Mouse (Mus musculus) stomach, postnatal 0 days (tissue): Measurements from ENCODE around the gene Tbl2. TPM values are rescaled to one million over a fixed set of nuclear protein-coding genes. Genes with fewer than 3 reads are reported as not detected.
A peak's percentile ranks its signal among the peaks of the same experiment; 100 is the strongest.

Source experiments
- ATAC-seq: fragments of 200-750 bp; cut with Nextera tagmentation; 2 replicates; pipeline ENCODE4 v1.8.0; 2017; ENCODE audit not compliant: low FRiP score, low TSS enrichment
- DNase-seq: peaks from one replicate; pipeline ENCODE4 v3.0.0-alpha.2; 2016; ENCODE audit warnings: low spot score
- H3K27ac ChIP-seq: fragments of 300-500 bp; sonication (generic); replicated peaks from 2 replicates; pipeline ENCODE4 v1.5.1; 2014; ENCODE audit warnings: mild to moderate bottlenecking, control low read depth
- H3K27me3 ChIP-seq: fragments of 300-500 bp; sonication (generic); 2 replicates; pipeline ENCODE4 v1.6.1; 2014; ENCODE audit warnings: low read length; ENCODE audit not compliant: control insufficient read depth, insufficient read depth
- H3K36me3 ChIP-seq: fragments of 300-500 bp; sonication (generic); 2 replicates; pipeline ENCODE4 v1.6.1; 2014; ENCODE audit warnings: low read length, mixed read lengths; ENCODE audit not compliant: control insufficient read depth, insufficient read depth
- H3K4me1 ChIP-seq: fragments of 300-500 bp; sonication (generic); replicated peaks from 2 replicates; pipeline ENCODE4 v1.6.1; 2014; ENCODE audit warnings: antibody characterized with exemption; ENCODE audit not compliant: control insufficient read depth, insufficient read depth
- H3K4me2 ChIP-seq: fragments of 300-500 bp; sonication (generic); replicated peaks from 2 replicates; pipeline ENCODE4 v1.6.1; 2014; ENCODE audit warnings: low read depth, mild to moderate bottlenecking, control low read depth, moderate library complexity
- H3K4me3 ChIP-seq: fragments of 300-500 bp; sonication (generic); 2 replicates; pipeline ENCODE4 v1.5.1; 2014; ENCODE audit warnings: low read depth, low read length, control low read depth
- H3K9ac ChIP-seq: fragments of 300-500 bp; sonication (generic); 2 replicates; pipeline ENCODE4 v1.6.1; 2014; ENCODE audit warnings: mild to moderate bottlenecking, low read length, control low read depth, mixed read lengths
- H3K9me3 ChIP-seq: fragments of 300-500 bp; sonication (generic); 2 replicates; pipeline ENCODE4 v1.6.1; 2016; ENCODE audit warnings: low read length; ENCODE audit not compliant: control insufficient read depth
- CTCF ChIP-seq: IDR thresholded peaks from 2 replicates; pipeline ENCODE4 v1.5.1; 2016; ENCODE audit warnings: antibody characterized with exemption, low read depth, mild to moderate bottlenecking, moderate library complexity
- EP300 ChIP-seq: optimal IDR thresholded peaks from 2 replicates; pipeline ENCODE3; 2016; ENCODE audit warnings: antibody characterized with exemption
- WGBS: fragments of 180-500 bp; shearing (Covaris S2); extraction: QIAGEN DNeasy Blood & Tissue Kit; methylation state at CpG from one replicate; pipeline ENCODE4 v1.1.7; 2014; 5-methylcytosine and 5-hydroxymethylcytosine counted together
- microRNA-seq: library from miRNA; unstranded; fragments of <30 nt; microRNA quantifications from one replicate; pipeline ENCODE4, GENCODE M21; 2016
- polyA plus RNA-seq: library from polyadenylated mRNA; unstranded; fragments of >200 nt; fragmentation: Nextera tagmentation; extraction: Ambion mirVana; gene quantifications from 2 replicates; pipeline ENCODE4 v1.2.1, GENCODE M21; 2015

Tbl2 gene
- polyA plus RNA-seq, 1 experiment from 2014 or later = 11.6 TPM

DNA sequence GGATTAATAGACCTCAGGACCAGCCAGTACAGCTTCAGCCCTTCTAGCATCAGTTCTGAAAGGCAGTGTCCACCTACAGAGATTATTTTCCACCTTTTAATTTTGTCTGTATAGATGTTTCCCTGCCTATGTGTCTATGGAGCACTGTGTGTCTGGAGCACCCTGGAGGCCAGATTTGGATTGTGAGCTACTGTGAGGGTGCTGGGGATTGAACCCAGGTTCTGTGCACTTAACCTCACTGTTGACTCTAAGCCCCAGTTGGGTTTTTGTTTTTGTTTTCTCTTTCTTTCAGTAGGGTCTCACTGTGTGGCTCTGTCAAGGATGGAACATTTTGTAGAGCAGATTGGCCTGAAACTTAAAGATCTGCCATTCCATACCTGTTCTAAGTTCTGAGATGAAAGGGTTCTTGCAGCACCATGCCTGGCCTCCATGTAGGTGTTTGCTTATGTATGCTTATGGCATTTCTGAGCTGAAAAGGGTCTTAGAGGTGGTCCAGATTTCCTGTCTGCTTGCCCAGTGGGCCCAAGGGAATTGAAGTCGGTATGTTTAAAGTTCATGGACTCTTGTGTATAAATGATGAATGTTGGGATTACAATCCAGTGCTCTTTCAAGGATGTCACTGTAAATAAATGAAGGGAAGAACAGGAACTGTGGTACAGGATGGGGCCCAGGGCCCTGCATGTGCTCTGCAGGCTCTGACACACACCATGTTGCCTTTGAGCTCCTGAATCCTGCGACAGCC lies 40.0 kb downstream of the Tbl2 start:
- WGBS = 21% methylated on average over 2 of the region's 2 CpGs
- Histone ChIP-seq H3K27ac (no peak overlapping the region; the same call in 1 of the 2 replicates), H3K4me1 (peaks cover 3% of the 10 kb centered on the region; the same call in 1 of the 2 replicates), H3K9ac (peak overlapping the region; percentile 51; the same call in 1 of the 2 replicates), H3K4me3 (peak overlapping the region; percentile 92; the same call in 1 of the 2 replicates), H3K9me3 (no peaks in the 10 kb centered on the region), H3K27me3 (no peaks in the 10 kb centered on the region), H3K36me3 (no peaks in the 10 kb centered on the region), H3K4me2 (peak overlapping the region; percentile 65)
- no peak for ATAC-seq
- TF ChIP-seq CTCF = no peak
- no peak for TF ChIP-seq EP300
- DNase-seq = no peak

DNA sequence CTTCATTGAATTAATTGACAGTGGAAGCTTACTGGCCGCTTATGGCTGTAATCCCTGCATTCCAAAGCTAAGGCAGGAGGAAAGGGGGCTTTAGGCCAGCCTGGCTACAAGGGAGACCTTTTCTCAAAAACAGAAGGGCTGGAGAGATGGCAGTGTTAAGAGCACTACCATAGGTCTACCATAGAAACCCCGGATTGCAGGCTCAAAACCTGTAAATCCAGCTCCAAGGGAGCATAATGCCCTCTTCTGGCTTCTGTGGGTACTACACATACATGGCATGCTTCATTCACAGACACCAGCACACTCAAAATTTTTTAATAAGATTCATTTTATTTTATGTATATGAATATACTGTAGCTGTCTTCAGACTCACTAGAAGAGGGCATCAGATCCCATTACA lies 42.2 kb downstream of the Tbl2 start:
- 26% methylated on average over 2 of the region's 2 CpGs for WGBS
- H3K36me3 ChIP-seq = no peaks in the 10 kb centered on the region

DNA sequence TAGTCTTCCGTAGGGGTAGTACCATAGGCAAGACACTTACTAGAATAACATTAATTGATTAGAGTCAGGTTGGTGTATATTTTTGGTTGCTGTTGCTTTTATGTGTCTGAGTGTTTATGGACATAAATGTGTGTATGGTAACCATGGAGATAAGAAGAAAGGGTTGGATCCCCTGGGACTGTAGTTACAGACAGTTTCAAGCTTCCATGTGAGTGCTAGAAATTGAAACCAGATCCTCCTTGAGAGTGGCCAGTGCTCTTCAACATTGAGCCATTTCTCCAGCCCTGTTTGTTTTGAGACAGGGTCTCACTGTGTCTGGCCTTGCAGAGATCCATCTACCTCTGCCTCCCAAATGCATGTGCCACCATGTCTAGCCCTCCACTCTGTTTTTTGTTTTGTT lies 43.0 kb downstream of the Tbl2 start:
- ATAC-seq (no peak), DNase-seq (no peak)
- 83% methylated on average over 1 of the region's 1 CpGs for WGBS
- Histone ChIP-seq H3K4me3 (no peak overlapping the region), H3K9me3 (no peaks in the 10 kb centered on the region), H3K9ac (no peak overlapping the region), H3K4me2 (no peak overlapping the region), H3K27me3 (no peaks in the 10 kb centered on the region), H3K4me1 (peaks cover 3% of the 10 kb centered on the region; the same call in 1 of the 2 replicates), H3K27ac (no peak overlapping the region), H3K36me3 (no peaks in the 10 kb centered on the region)
- TF ChIP-seq CTCF (no peak), EP300 (no peak)

More for the DNA sequence above, 42.2 kb downstream of the Tbl2 start:
- H3K9me3 ChIP-seq = no peaks in the 10 kb centered on the region
- TF ChIP-seq EP300 = no peak
- peak; percentile 89 for TF ChIP-seq CTCF
- no peak overlapping the region for H3K9ac ChIP-seq
- DNase-seq (peak; percentile 74), ATAC-seq (no peak)
- H3K27me3 ChIP-seq = no peaks in the 10 kb centered on the region
- no peak overlapping the region for H3K27ac ChIP-seq
- peaks cover 3% of the 10 kb centered on the region; the same call in 1 of the 2 replicates for H3K4me1 ChIP-seq
- no peak overlapping the region for H3K4me2 ChIP-seq
- no peak overlapping the region for H3K4me3 ChIP-seq

DNA sequence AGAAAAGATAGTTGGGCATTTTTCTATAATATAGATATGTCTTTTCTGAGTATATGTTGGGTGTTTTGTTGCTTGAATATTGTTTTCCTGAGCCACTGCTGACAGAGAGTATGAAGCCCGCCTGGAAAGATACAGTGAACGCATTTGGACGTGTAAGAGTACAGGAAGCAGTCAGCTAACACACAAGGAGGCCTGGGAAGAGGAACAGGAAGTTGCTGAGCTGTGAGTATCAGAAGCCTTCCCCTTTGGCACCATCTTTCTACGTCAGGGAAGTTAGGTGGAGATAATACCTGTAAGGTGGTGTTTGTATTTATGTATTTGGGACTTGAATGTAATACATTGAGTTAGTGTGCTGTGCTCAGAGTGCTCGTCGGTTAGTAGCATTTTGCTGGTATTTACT lies 46.9 kb downstream of the Tbl2 start:
- H3K27ac ChIP-seq = no peak overlapping the region
- WGBS = 67% methylated on average over 6 of the region's 6 CpGs
- H3K27me3 ChIP-seq = no peaks in the 10 kb centered on the region
- no peaks in the 10 kb centered on the region for H3K9me3 ChIP-seq
- no peaks in the 10 kb centered on the region for H3K4me1 ChIP-seq
- DNase-seq (no peak), ATAC-seq (no peak)
- no peak overlapping the region for H3K4me3 ChIP-seq
- no peak overlapping the region for H3K9ac ChIP-seq
- peaks cover 4% of the 10 kb centered on the region; the same call in 1 of the 2 replicates for H3K36me3 ChIP-seq
- TF ChIP-seq CTCF (no peak), EP300 (no peak)
- no peak overlapping the region for H3K4me2 ChIP-seq

DNA sequence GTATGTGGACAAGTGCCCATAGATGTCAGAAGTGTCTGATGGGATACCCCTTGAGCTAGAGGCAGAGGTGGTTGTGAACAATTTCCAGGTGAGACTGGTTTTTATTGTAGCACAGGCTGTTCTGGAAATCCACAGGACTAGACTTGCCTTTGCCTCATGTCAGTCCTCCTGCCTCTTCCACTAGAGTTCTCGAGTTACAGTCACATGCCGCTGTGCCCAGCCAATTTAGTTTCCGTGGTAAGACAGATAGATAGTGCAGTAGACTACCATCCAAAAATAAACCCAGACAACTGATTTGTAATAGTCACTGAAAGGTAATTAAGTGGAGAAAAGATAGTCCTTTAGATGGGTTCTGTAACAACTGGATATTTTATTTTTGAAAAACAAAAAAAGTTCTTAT lies 53.3 kb downstream of the Tbl2 start:
- Histone ChIP-seq H3K9ac (no peak overlapping the region), H3K27me3 (no peaks in the 10 kb centered on the region), H3K4me3 (no peak overlapping the region), H3K27ac (no peak overlapping the region), H3K4me2 (no peak overlapping the region), H3K36me3 (peaks cover 12% of the 10 kb centered on the region; the same call in 1 of the 2 replicates), H3K4me1 (no peaks in the 10 kb centered on the region), H3K9me3 (no peaks in the 10 kb centered on the region)
- 64% methylated on average over 3 of the region's 3 CpGs for WGBS
- TF ChIP-seq EP300 (no peak), CTCF (no peak)
- no peak for DNase-seq
- ATAC-seq = no peak

DNA sequence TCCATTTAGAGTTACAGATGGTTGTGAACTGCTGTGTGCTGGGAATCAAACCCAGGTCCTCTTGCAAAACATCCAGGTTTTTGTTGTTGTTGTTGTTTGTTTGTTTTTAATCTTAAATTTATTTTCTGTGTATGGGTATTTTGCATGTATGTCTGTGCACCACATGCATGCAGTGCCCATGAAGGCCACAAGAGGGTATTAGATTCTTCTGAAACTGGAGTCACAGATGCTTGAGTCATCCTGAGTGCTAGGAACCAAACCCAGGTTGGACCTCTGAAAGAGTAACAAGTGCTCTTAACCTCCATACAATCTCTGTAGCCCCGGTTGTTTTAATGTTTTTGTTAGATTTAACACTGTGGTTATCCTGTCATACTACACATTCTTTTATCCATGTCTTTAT lies 58.7 kb downstream of the Tbl2 start:
- no peak for DNase-seq
- WGBS = 86% methylated on average over 1 of the region's 1 CpGs

More for the DNA sequence above, 58.7 kb downstream of the Tbl2 start:
- H3K4me3 ChIP-seq = no peak overlapping the region
- TF ChIP-seq EP300 = no peak
- TF ChIP-seq CTCF = peak; percentile 51
- H3K27me3 ChIP-seq = no peaks in the 10 kb centered on the region
- peaks cover 29% of the 10 kb centered on the region for H3K36me3 ChIP-seq
- no peak overlapping the region for H3K4me2 ChIP-seq
- H3K4me1 ChIP-seq = no peaks in the 10 kb centered on the region
- no peak overlapping the region for H3K27ac ChIP-seq
- ATAC-seq = no peak
- no peak overlapping the region for H3K9ac ChIP-seq
- H3K9me3 ChIP-seq = no peaks in the 10 kb centered on the region

Small RNA genes lying within 50 kb of the gene (microRNA-seq; reads per million reads assigned to microRNA genes)
- gene Gm25315 = not detected

Other genes with a start within 250 kb of the Tbl2 start
- gene Tmem270, start 242.9 kb upstream of the Tbl2 start, polyA plus RNA-seq = not detected in 2 replicates
- 0.24 and 0.29 TPM in 2 replicates for gene Cldn13, start 234.1 kb upstream of the Tbl2 start, polyA plus RNA-seq
- 9.4 and 10.2 TPM in 2 replicates for gene Mettl27, start 217.3 kb upstream of the Tbl2 start, polyA plus RNA-seq
- 43.8 and 51.6 TPM in 2 replicates for gene Cldn4, start 202.7 kb upstream of the Tbl2 start, polyA plus RNA-seq
- gene Cldn3, start 163.4 kb upstream of the Tbl2 start, polyA plus RNA-seq = 15.4 and 16.2 TPM in 2 replicates
- gene Abhd11, start 140.5 kb upstream of the Tbl2 start, polyA plus RNA-seq = 56.5 and 64.0 TPM in 2 replicates
- gene Stx1a, start 126.2 kb upstream of the Tbl2 start, polyA plus RNA-seq = 5.3 TPM in 2 replicates
- 24.3 and 26.1 TPM in 2 replicates for gene Dnajc30, start 85.5 kb upstream of the Tbl2 start, polyA plus RNA-seq
- gene Bud23, start 84.7 kb upstream of the Tbl2 start, polyA plus RNA-seq = 46.8 and 51.9 TPM in 2 replicates
- 3.3 and 3.4 TPM in 2 replicates for gene Vps37d, start 71.4 kb upstream of the Tbl2 start, polyA plus RNA-seq
- 0.22 and 0.91 TPM in 2 replicates for gene Mlxipl, start 59.8 kb upstream of the Tbl2 start, polyA plus RNA-seq
- gene Bcl7b, start 18.6 kb downstream of the Tbl2 start, polyA plus RNA-seq = 46.4 and 50.4 TPM in 2 replicates
- 9.6 and 10.2 TPM in 2 replicates for gene Baz1b, start 37.6 kb downstream of the Tbl2 start, polyA plus RNA-seq
- gene Fzd9, start 101.6 kb downstream of the Tbl2 start, polyA plus RNA-seq = 0.42 and 0.54 TPM in 2 replicates
- 1.1 and 1.2 TPM in 2 replicates for gene Fkbp6, start 200.4 kb downstream of the Tbl2 start, polyA plus RNA-seq
- gene Trim50, start 203.6 kb downstream of the Tbl2 start, polyA plus RNA-seq = 3.4 and 3.5 TPM in 2 replicates
- 13.5 and 15.2 TPM in 2 replicates for gene Nsun5, start 220.3 kb downstream of the Tbl2 start, polyA plus RNA-seq
- 3.6 and 3.9 TPM in 2 replicates for gene Pom121, start 244.9 kb downstream of the Tbl2 start, polyA plus RNA-seq